Mouse (Mus musculus) midbrain, embryonic 15.5 days (tissue): ENCODE results near the gene Krt87. TPM values are rescaled to one million over a fixed set of nuclear protein-coding genes. Genes with fewer than 3 reads are reported as not detected.
A peak's percentile ranks its signal among the peaks of the same experiment; 100 is the strongest.

Experiments
- ATAC-seq: fragments of 200-750 bp; cut with Nextera tagmentation; replicated peaks from 2 replicates; pipeline ENCODE4 v1.8.0; 2017; ENCODE audit warnings: moderate TSS enrichment
- H3K27ac ChIP-seq: fragments of 300-500 bp; sonication (generic); 2 replicates; pipeline ENCODE4 v1.5.1; 2015; ENCODE audit warnings: mild to moderate bottlenecking, inconsistent platforms
- H3K27me3 ChIP-seq: fragments of 300-500 bp; sonication (generic); replicated peaks from 2 replicates; pipeline ENCODE4 v1.6.1; 2015; ENCODE audit warnings: inconsistent platforms
- H3K36me3 ChIP-seq: fragments of 300-500 bp; sonication (generic); replicated peaks from 2 replicates; pipeline ENCODE4 v1.6.1; 2015; ENCODE audit warnings: inconsistent platforms
- H3K4me1 ChIP-seq: fragments of 300-500 bp; sonication (generic); 2 replicates; pipeline ENCODE4 v1.6.1; 2015; ENCODE audit warnings: inconsistent platforms
- H3K4me2 ChIP-seq: fragments of 300-500 bp; sonication (generic); 2 replicates; pipeline ENCODE4 v1.6.1; 2015; ENCODE audit warnings: inconsistent platforms, mild to moderate bottlenecking, moderate library complexity
- H3K4me3 ChIP-seq: fragments of 300-500 bp; sonication (generic); 2 replicates; pipeline ENCODE4 v1.5.1; 2015; ENCODE audit warnings: mild to moderate bottlenecking, inconsistent platforms
- H3K9ac ChIP-seq: fragments of 300-500 bp; sonication (generic); 2 replicates; pipeline ENCODE4 v1.6.1; 2015; ENCODE audit warnings: mild to moderate bottlenecking, inconsistent platforms
- H3K9me3 ChIP-seq: fragments of 300-500 bp; sonication (generic); 2 replicates; pipeline ENCODE4 v1.6.1; 2016; ENCODE audit warnings: inconsistent platforms
- WGBS: fragments of 180-500 bp; shearing (Covaris S2); methylation state at CpG from one replicate; pipeline ENCODE4 v1.1.7; 2015; ENCODE audit warnings: mixed read lengths; 5-methylcytosine and 5-hydroxymethylcytosine counted together
- polyA plus RNA-seq: library from polyadenylated mRNA; unstranded; fragments of >200 nt; fragmentation: Nextera tagmentation; extraction: Ambion mirVana; gene quantifications from 2 replicates; pipeline ENCODE4 v1.2.1, GENCODE M21; 2015

Gene Krt87
- polyA plus RNA-seq: 0.40 and 0.83 TPM in 2 replicates

DNA sequence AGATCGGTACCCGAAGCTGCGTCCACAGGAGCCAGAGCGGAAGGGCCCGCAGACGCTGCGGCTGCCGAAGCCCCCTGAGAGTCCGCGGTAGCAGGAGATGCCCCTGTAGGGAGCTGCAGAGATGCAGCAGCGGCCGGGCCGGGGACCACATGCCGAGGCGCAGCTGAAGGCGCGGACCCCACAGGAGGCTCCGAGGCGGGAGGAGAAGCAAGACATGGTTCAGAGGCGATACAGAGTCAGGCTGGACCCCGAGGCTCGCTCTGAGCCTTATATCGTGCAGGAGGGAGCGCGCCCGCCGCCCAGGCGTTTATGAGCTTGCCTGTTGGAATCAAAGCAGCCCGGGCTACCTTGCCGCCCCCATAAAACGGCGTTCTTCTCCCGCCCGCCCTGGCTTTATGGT lies at the start of gene Krt87:
TSS of gene Krt87 (minus strand) at position 250 of the 400 bp plus-strand sequence.
- Histone ChIP-seq H3K4me3 (peak within 1 kb of the TSS; percentile 42), H3K4me1 (peaks cover 10% of the 10 kb centered on the region; the same call in 1 of the 2 replicates), H3K4me2 (peak within 1 kb of the TSS; percentile 87), H3K36me3 (no peaks in the 10 kb centered on the region), H3K27ac (no peak within 1 kb of the TSS), H3K9me3 (no peaks in the 10 kb centered on the region), H3K9ac (peak within 1 kb of the TSS; percentile 46), H3K27me3 (peaks cover 25% of the 10 kb centered on the region)
- WGBS: 1% methylated on average over 34 of the region's 34 CpGs
- no peak for ATAC-seq

DNA sequence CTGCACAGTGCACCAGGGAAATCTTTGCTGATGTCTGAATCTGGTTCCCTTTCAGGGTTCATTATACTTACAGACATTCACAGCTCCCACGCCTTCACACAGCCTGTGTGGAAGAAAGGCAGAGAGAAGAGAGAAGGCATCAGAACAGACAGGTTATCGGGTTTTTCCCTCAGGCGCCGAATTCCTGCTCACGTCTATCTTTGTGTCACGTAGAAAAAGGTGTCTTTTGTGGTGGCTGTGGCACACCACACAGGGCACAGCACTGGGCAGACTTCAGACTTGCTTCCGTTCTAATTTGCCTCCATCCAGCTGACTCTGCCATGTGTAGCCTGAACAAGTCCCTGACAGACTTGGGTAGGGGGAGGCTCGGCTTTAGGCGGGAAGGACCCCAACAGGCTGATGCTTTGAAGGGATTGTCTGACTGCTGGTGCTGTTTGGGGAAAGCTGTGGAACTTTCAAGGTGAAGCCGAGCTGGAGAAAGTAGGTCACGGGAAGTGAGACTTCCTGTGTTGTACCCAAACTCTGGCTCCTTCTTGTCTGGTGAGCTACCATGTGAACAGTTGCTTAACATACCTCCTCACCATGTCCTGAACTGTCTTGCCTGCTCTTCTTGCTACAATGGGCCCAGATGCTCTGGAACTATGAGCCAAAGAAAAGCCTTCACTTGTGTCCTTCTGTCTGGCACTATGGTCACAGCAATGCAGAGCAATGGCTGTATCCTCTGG lies 47.5 kb upstream of the Krt87 start:
- no peaks in the 10 kb centered on the region for H3K27me3 ChIP-seq
- ATAC-seq: no peak
- H3K4me3 ChIP-seq: no peak overlapping the region
- H3K9ac ChIP-seq: no peak overlapping the region
- H3K36me3 ChIP-seq: no peaks in the 10 kb centered on the region
- no peaks in the 10 kb centered on the region for H3K4me1 ChIP-seq
- H3K9me3 ChIP-seq: no peaks in the 10 kb centered on the region
- WGBS: 76% methylated on average over 11 of the region's 11 CpGs
- H3K4me2 ChIP-seq: no peak overlapping the region
- no peak overlapping the region for H3K27ac ChIP-seq

DNA sequence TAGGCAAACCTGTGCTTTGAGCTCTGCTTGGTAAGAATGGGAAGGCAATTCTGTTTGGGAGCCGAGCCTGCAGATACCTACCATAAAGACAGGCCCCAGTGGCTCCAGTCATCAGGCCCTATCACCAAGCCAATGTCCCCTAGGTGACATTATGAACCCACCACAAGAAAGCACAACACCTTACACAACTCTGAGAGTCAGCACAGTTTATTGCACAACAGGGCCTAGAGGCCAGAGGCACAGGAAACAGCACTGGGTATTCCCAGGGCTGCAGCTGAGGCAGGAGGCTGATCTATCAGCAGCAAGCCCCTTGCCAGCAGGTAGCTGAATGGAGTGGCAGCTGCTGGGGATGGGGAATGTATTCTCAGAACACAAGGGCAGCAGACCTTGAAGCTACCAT lies 46.3 kb upstream of the Krt87 start:
- Histone ChIP-seq H3K9me3 (no peaks in the 10 kb centered on the region), H3K27me3 (no peaks in the 10 kb centered on the region), H3K4me1 (no peaks in the 10 kb centered on the region), H3K27ac (no peak overlapping the region), H3K36me3 (no peaks in the 10 kb centered on the region), H3K4me3 (no peak overlapping the region), H3K4me2 (no peak overlapping the region), H3K9ac (no peak overlapping the region)
- ATAC-seq: no peak
- WGBS: 87% methylated on average over 1 of the region's 1 CpGs

DNA sequence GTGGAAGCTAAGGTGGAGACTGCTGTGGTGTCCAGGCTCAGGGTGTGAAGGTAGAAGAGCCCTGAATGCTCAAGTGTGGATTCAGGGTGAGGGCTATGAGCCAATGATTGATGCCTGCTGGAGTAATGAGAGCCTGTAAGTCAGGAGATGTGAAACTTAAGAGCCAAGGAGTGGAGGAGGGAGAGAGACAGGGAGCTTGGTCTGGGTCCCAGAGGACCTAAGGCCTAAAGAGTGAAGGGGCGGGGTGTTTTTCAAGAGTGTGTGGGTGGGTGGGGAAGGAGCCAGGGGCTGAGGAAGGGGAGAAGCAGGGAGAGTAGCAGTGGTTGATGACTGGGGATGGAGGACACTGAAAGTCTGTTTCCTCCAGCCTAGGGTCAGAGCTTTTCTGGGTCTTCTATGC lies 45.0 kb upstream of the Krt87 start:
- Histone ChIP-seq H3K27me3 (no peaks in the 10 kb centered on the region), H3K4me2 (no peak overlapping the region), H3K9ac (no peak overlapping the region), H3K4me3 (no peak overlapping the region), H3K9me3 (no peaks in the 10 kb centered on the region), H3K36me3 (no peaks in the 10 kb centered on the region), H3K4me1 (peaks cover 9% of the 10 kb centered on the region), H3K27ac (no peak overlapping the region)
- WGBS: 71% methylated on average over 1 of the region's 1 CpGs
- ATAC-seq: no peak

DNA sequence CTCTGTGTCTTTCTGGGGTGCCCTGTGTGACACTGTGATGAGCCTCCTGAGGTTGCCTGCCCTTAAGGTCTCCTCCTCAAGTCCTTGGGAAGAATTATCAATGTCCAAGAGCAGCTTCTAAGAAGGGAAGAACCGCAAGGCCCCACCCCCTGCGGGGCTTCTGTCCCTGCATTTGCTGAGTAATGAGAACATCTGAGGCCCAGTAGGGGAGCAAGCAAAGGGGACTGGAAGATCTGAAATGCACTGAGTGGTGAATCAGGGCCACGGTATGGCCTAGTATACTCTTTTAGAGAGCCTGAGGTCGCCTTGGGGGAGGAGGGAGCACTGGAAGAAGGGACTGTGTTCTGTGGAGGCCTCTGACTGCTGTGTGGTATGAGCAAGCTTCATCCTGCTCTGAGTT lies 43.5 kb upstream of the Krt87 start:
- Histone ChIP-seq H3K27ac (no peak overlapping the region), H3K27me3 (no peaks in the 10 kb centered on the region), H3K9ac (no peak overlapping the region), H3K9me3 (no peaks in the 10 kb centered on the region), H3K36me3 (no peaks in the 10 kb centered on the region), H3K4me1 (peaks cover 9% of the 10 kb centered on the region), H3K4me2 (no peak overlapping the region), H3K4me3 (no peak overlapping the region)
- 45% methylated on average over 4 of the region's 4 CpGs for WGBS
- ATAC-seq: no peak

DNA sequence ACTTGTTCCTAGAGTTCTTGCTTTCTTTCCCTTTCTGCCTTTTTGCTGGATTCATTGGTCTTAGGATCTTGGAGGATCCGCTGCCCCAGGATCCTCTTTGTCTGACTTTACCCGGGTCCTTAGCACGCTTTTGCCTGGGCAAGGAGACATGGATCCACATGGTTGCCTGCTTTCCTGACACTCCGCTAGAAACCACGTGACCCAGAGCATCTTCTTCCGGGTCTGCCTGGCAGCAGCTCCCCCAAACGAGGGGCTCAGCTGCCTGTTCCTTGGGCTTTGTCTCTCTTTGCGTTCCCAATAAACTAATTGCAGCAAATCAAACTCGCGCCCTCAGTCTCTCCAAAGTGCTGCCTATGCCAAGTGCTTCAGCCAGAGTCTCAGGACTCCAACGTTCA lies 41.1 kb upstream of the Krt87 start:
- peak; percentile 56; the same call in 1 of the 2 replicates for ATAC-seq
- Histone ChIP-seq H3K4me1 (peaks cover 9% of the 10 kb centered on the region), H3K9me3 (no peaks in the 10 kb centered on the region), H3K4me2 (peak overlapping the region; percentile 67), H3K27me3 (no peaks in the 10 kb centered on the region), H3K27ac (0 out of 2 replicates have a peak overlapping the region, but pooled peaks have one; percentile 3), H3K4me3 (peak overlapping the region; percentile 28), H3K9ac (no peak overlapping the region), H3K36me3 (no peaks in the 10 kb centered on the region)
- 28% methylated on average over 11 of the region's 11 CpGs for WGBS

DNA sequence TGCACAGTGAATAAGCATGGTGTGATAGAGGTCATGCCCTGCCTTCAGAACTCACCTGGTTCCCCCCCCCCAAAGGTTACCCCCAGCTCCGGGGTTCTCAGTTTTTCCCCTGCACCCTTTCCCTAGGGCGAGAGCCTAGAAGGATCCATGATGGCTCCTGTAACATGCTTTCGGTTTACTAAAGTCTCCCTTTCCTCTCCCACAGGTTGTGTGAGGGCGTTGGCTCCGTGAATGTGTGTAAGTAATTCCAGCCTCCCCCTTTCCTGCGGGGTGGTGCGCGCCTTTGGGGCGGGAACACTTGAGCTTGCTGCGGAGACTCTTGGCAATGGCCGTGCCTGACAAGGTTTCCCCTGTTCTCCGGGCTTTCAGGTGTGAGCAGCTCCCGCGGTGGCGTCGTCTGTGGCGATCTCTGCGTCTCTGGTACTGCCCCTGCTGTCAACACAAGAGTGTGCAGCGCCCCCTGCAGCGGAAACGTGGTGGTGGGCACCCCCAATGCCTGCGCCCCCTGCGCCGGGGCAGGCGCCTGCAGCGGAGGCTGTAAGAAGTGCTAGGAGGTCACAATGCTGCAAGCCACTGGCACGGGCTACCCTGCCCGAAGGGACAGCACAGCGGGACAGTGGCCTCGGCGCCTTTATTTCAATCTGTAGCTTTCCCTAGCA lies 40.5 kb upstream of the Krt87 start:
- Histone ChIP-seq H3K27ac (0 out of 2 replicates have a peak overlapping the region, but pooled peaks have one; percentile 3), H3K4me1 (peaks cover 9% of the 10 kb centered on the region), H3K36me3 (no peaks in the 10 kb centered on the region), H3K9me3 (no peaks in the 10 kb centered on the region), H3K4me2 (peak overlapping the region; percentile 67), H3K9ac (peak overlapping the region; percentile 15; the same call in 1 of the 2 replicates), H3K4me3 (peak overlapping the region; percentile 28), H3K27me3 (no peaks in the 10 kb centered on the region)
- 11% methylated on average over 31 of the region's 31 CpGs for WGBS
- ATAC-seq: no peak

DNA sequence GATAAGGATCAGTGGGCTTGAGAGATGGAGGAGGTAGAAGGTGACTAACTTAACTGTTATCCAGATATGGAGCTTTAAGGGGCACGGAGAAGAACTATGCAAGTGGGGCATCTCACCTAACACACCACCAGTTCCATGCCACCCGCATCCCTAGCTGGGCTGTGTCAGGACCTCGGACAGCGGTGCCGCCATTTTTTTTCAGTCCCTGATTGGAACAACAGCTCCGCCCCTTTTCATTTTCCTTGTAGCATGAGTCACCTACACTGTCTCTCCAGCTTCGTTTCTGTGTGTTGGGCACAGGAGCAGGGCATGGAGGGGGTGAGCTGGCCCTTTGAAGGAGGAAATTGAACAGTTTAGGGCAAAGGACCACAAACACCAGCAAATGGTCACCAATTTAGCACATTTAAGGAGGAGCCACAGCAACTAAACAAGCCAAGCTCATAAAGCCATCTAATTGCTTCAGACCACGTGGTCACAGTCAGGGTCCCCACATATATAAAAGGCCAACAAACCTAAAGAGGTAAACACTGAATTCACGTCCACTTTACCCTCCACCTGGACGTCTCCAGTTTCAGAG lies 34.4 kb upstream of the Krt87 start, which contains the start of gene Krt86:
TSS of gene Krt86 (plus strand) at position 527 of the 577 bp plus-strand sequence.
- H3K4me3 ChIP-seq: no peak within 1 kb of the TSS
- ATAC-seq: no peak

DNA sequence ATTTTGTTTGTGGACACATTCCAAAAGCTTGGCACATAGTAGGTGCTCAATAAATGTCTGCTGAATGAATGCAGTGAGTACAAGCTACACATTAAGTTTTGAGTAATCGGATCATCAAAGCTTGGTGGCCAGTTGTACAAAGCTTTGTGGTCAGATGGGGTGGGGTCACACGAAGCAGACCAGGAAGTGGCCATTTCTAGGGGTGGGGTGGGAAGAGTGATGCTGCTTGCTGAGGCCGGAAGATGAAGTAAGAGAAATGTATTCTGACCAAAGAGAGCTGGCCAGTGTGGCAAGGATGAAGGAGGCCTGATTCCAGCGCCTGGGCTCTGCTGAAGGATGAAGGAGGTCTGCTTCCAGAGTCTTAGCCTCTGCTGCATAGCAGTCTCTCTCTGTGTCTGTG lies 30.5 kb upstream of the Krt87 start:
- H3K4me1 ChIP-seq: no peaks in the 10 kb centered on the region
- H3K27ac ChIP-seq: no peak overlapping the region
- H3K4me3 ChIP-seq: no peak overlapping the region
- WGBS: 92% methylated on average over 4 of the region's 4 CpGs
- no peaks in the 10 kb centered on the region for H3K27me3 ChIP-seq
- no peak for ATAC-seq
- no peaks in the 10 kb centered on the region for H3K36me3 ChIP-seq
- no peak overlapping the region for H3K4me2 ChIP-seq
- no peak overlapping the region for H3K9ac ChIP-seq
- H3K9me3 ChIP-seq: no peaks in the 10 kb centered on the region

More for the DNA sequence above, 34.4 kb upstream of the Krt87 start, which contains the start of gene Krt86:
- Histone ChIP-seq H3K27me3 (no peaks in the 10 kb centered on the region), H3K4me2 (no peak within 1 kb of the TSS), H3K4me1 (no peaks in the 10 kb centered on the region), H3K27ac (no peak within 1 kb of the TSS), H3K9ac (no peak within 1 kb of the TSS), H3K9me3 (no peaks in the 10 kb centered on the region), H3K36me3 (no peaks in the 10 kb centered on the region)
- WGBS: 42% methylated on average over 10 of the region's 10 CpGs

DNA sequence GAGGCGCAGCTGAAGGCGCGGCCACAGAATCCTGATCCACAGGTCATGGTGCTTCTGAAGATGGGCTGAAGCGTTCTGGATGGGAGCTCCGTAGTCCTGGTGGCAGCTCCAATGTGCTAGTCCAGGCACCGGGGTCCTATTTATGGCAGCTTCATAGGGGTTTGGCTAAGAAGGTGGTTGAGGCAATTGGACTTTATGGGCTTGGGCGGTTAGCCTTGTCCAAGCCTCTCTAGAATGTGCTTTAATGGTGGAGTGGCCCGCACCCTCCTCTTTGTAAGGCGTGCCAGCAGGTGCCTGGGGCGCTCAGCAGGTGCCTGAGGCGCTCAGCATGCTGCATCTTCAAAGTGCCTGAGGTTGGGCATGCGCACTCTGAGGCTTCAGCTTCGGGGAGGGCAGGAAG lies 25.0 kb upstream of the Krt87 start, which contains the start of gene Krt81:
TSS of gene Krt81 (minus strand) at position 101 of the 400 bp plus-strand sequence.
- H3K9ac ChIP-seq: no peak within 1 kb of the TSS
- no peaks in the 10 kb centered on the region; the same call in 1 of the 2 replicates for H3K4me1 ChIP-seq
- H3K9me3 ChIP-seq: no peaks in the 10 kb centered on the region
- H3K27ac ChIP-seq: no peak within 1 kb of the TSS
- 89% methylated on average over 13 of the region's 13 CpGs for WGBS
- H3K27me3 ChIP-seq: no peaks in the 10 kb centered on the region
- no peaks in the 10 kb centered on the region for H3K36me3 ChIP-seq
- ATAC-seq: no peak
- H3K4me3 ChIP-seq: no peak within 1 kb of the TSS
- no peak within 1 kb of the TSS for H3K4me2 ChIP-seq

DNA sequence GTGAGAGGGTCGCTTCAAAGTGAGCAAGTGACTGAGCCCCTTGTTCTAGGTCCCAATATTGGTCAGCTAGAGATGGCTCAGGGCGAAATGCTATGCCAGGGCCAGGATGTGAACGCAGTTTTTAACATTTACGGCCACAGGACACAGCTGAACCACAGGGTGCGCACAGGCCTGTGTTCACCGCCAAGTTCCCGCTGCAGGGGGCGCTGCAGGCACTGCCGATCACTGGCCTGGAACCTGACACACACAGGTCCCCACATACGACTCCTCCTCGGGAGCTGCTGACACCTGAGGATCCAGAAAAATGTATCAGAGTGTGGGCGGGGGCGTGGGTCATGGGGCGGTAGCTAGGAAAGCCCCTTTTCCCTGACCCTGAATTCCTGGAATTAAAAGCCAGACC lies 20.7 kb upstream of the Krt87 start:
- H3K27ac ChIP-seq: no peak overlapping the region
- H3K4me1 ChIP-seq: peaks cover 5% of the 10 kb centered on the region
- H3K9me3 ChIP-seq: no peaks in the 10 kb centered on the region
- WGBS: 87% methylated on average over 14 of the region's 14 CpGs
- ATAC-seq: no peak
- H3K36me3 ChIP-seq: no peaks in the 10 kb centered on the region
- no peaks in the 10 kb centered on the region for H3K27me3 ChIP-seq
- H3K9ac ChIP-seq: no peak overlapping the region
- H3K4me2 ChIP-seq: no peak overlapping the region
- H3K4me3 ChIP-seq: no peak overlapping the region

DNA sequence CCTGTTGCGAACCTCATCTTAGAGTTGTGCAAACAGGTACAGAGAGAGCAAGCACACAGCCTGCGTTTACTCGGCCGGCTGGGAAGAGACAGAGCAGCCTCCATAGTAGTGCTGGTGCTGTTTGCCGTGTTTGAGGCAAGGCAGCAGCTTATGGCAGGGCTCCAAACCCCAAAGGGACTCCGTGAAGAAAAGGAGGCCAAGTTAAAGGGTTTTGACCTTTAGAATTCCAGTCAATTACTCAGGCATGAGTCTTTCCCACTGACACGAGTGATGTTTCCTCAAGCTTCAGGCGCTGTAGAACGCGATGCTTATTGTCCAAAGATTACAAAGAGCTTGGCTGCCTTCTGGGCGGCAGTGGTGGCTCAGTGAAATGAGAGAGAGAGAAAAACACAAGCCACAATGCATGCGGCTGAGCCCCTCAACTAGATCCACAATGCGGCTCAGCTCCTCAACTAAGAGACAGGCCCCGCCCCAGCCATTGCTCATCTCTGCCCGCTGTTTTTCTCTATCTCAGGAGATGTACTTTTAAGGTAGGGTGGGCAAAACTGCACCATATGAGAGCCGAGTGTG lies 19.8 kb upstream of the Krt87 start:
- H3K4me2 ChIP-seq: no peak overlapping the region
- no peaks in the 10 kb centered on the region for H3K27me3 ChIP-seq
- no peaks in the 10 kb centered on the region for H3K9me3 ChIP-seq
- no peak overlapping the region for H3K9ac ChIP-seq
- peaks cover 5% of the 10 kb centered on the region for H3K4me1 ChIP-seq
- H3K36me3 ChIP-seq: no peaks in the 10 kb centered on the region
- 35% methylated on average over 16 of the region's 16 CpGs for WGBS
- ATAC-seq: no peak
- 0 out of 2 replicates have a peak overlapping the region, but pooled peaks have one; percentile 34 for H3K27ac ChIP-seq
- H3K4me3 ChIP-seq: no peak overlapping the region
